Mouse (Mus musculus) MEL (cell line): ENCODE data around the gene Atp6v0b.

Experiments
- CTCF ChIP-seq, 3 experiments: IDR thresholded peaks in 2 of 3; conservative IDR thresholded peaks in 1 of 3; 2 replicates each; pipeline ENCODE4 v1.5.1; 2011 to 2012; ENCODE audit warnings: low read length in 3 of 3, low read depth in 2 of 3, mild to moderate bottlenecking in 2 of 3, improper control_type of control experiment in 1 of 3, inconsistent platforms in 1 of 3, mixed read lengths in 1 of 3, moderate library complexity in 1 of 3; ENCODE audit not compliant: control insufficient read depth in 1 of 3, insufficient read depth in 1 of 3, poor library complexity in 1 of 3, severe bottlenecking in 1 of 3
- HCFC1 ChIP-seq: IDR thresholded peaks from 2 replicates; pipeline ENCODE4 v1.6.1; 2012; ENCODE audit warnings: low read depth, mild to moderate bottlenecking, inconsistent platforms, low read length, improper control_type of control experiment, moderate library complexity
- KAT2A ChIP-seq: conservative IDR thresholded peaks from 2 replicates; pipeline ENCODE4 v1.6.1; 2012; ENCODE audit warnings: low read depth, low read length, improper control_type of control experiment, inconsistent platforms
- POLR2A ChIP-seq, 2 experiments: IDR thresholded peaks; 2 replicates each; pipeline ENCODE4 v1.6.1; 2011 to 2012; ENCODE audit warnings: low read length in 2 of 2, mild to moderate bottlenecking in 2 of 2, control low read depth in 1 of 2, improper control_type of control experiment in 1 of 2, low read depth in 1 of 2, moderate library complexity in 1 of 2; ENCODE audit not compliant: control insufficient read depth in 1 of 2, insufficient read depth in 1 of 2, poor library complexity in 1 of 2

- TF ChIP-seq CTCF (IDR thresholded peaks at IDR 0.05 in 2 of 3, conservative IDR thresholded peaks at IDR 0.05 in 1 of 3; ENCODE audit: control insufficient read depth in 1 of 3, insufficient read depth in 1 of 3, low read depth in 2 of 3, low read length in 3 of 3, poor library complexity in 1 of 3, severe bottlenecking in 1 of 3) = no peak
- TF ChIP-seq HCFC1 = no peak
- no peak for TF ChIP-seq POLR2A (IDR thresholded peaks at IDR 0.05; ENCODE audit: control insufficient read depth in 1 of 2, insufficient read depth in 1 of 2, low read depth in 1 of 2, low read length in 2 of 2, poor library complexity in 1 of 2)
- no peak for TF ChIP-seq KAT2A
Observed at GRCm38 (mm10) chr4:117841566-117841965, 45.6 kb downstream of the Atp6v0b start.
